Mouse (Mus musculus): ENCODE results near the gene Shbg. TPM values are rescaled to one million over a fixed set of nuclear protein-coding genes. Genes with fewer than 3 reads are reported as not detected.

The Shbg gene
- polyA plus RNA-seq, 2 experiments = 0.05 TPM; not detected in 1

DNA sequence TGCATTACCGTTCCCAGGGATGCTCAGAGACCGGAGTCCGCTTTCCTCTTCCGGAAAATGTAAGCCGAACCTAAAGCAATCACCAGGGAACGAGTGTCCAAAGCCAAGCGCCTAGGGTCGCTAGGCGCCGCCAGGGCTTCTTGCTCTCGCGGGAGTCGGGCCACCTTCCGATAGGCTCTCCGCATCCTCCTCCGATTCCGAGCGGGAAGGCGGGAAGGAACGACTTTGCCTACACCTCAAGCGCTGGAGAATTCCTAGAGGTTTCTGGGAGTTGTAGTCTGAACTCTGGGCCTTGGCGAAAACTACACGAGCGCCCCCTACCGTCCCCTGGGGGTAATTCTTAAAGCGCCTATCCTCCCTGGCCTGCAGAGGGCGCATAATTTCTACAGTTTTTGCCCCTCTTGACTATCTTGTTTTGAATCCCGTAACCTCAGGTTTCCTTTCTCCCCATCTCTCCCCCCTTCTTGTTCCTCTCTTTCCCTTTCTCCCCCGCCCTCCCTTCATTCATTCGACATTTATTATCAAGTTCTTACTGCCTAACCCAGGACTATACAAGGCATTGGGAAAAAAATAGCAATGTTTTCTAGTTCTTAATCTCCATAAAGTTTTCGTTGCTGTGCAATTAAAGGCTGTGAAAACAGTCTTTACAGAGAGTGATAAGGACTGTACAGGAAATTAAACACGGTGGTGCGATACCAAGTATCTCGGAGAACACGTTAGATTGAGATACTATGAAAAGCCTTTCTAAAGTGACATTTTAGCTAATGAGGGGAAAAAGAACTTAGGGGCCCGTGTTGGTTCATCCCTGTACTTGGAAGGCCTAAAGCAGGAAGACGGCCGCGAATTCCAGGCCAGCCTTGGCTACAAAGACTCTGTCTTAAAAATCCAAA, 38.3 kb downstream of the Shbg start:
- Histone ChIP-seq H3K36me3 (ENCODE audit: control insufficient read depth, insufficient read depth, low read length) (peaks cover 24% of the 10 kb centered on the region), H3K4me3 (replicated peaks; ENCODE audit: low read length) (peak overlapping the region; percentile 83), H3K27ac (replicated peaks; ENCODE audit: low read depth, low read length) (peak overlapping the region; percentile 90), H3K4me1 (ENCODE audit: control insufficient read depth, insufficient read depth, low read length) (peaks cover 23% of the 10 kb centered on the region), H3K9me3 (ENCODE audit: control insufficient read depth, low read length) (no peaks in the 10 kb centered on the region), H3K27me3 (ENCODE audit: control insufficient read depth, insufficient read depth, low read length) (no peaks in the 10 kb centered on the region), H3K9ac (ENCODE audit: low read depth, low read length, severe bottlenecking) (peak overlapping the region; percentile 81), H3K4me2 (replicated peaks; ENCODE audit: low read depth, low read length, severe bottlenecking) (peak overlapping the region; percentile 73)
- DNase-seq (ENCODE audit: low spot score) (peak; percentile 98), ATAC-seq (ENCODE audit: low FRiP score, low read depth) (peak; percentile 92)
- TF ChIP-seq POLR2A (IDR thresholded peaks at IDR 0.05; ENCODE audit: borderline replicate concordance, extremely low read depth, insufficient read depth, insufficient read length) = peak; percentile 34; the same call in 1 of the 2 replicates
- WGBS = 3% methylated on average over 35 of the region's 39 CpGs

DNA sequence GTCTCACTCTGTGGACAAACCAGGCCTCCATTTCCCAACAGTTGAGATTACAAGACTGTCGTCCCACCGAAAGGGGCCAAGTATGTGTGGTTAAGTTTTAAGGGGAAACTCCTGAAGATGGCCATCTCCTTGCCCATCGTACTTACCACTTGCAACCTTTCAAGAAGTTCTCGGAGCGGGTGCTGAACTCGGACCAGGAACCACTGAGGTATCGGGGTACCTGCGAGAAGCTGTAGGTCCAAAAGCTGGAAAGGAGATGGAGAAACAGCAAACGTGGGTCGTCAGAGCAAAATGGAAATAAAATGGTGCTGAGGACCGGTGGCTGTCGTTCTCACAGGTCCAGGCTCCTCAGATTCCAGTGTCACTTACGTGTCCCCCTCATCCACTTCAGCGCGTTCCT, 39.4 kb downstream of the Shbg start:
- H3K27me3 ChIP-seq (ENCODE audit: control insufficient read depth, insufficient read depth, low read length) = no peaks in the 10 kb centered on the region
- H3K36me3 ChIP-seq (ENCODE audit: control insufficient read depth, insufficient read depth, low read length) = peaks cover 20% of the 10 kb centered on the region
- ATAC-seq (ENCODE audit: low FRiP score, low read depth) (no peak), DNase-seq (ENCODE audit: low spot score) (no peak)
- peak overlapping the region; percentile 70 for H3K4me2 ChIP-seq (replicated peaks; ENCODE audit: low read depth, low read length, severe bottlenecking)
- peaks cover 23% of the 10 kb centered on the region for H3K4me1 ChIP-seq (ENCODE audit: control insufficient read depth, insufficient read depth, low read length)
- H3K9ac ChIP-seq (ENCODE audit: low read depth, low read length, severe bottlenecking) = peak overlapping the region; percentile 68
- TF ChIP-seq POLR2A (IDR thresholded peaks at IDR 0.05; ENCODE audit: borderline replicate concordance, extremely low read depth, insufficient read depth, insufficient read length) = no peak
- no peak overlapping the region for H3K27ac ChIP-seq (replicated peaks; ENCODE audit: low read depth, low read length)
- H3K9me3 ChIP-seq (ENCODE audit: control insufficient read depth, low read length) = no peaks in the 10 kb centered on the region
- WGBS = 11% methylated on average over 15 of the region's 15 CpGs
- peak overlapping the region; percentile 83 for H3K4me3 ChIP-seq (replicated peaks; ENCODE audit: low read length)

DNA sequence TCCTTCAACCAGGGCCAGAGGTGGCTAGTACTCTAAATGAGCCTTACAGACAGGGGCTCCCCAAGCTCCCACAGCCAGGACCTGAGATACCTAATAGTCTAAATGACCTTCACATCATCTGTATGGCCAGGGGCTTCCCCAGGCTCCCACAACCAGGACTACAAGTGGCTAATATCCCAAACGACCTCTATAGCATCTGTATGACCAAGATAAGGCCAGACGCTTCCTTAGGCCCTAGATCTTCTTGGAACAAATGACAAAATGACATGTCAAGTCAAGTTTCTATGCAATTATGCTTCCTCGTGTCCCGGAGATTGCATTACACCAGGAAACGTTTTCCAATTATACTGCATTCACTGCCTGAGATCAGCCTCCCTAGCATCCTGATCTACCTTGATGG, 41.4 kb downstream of the Shbg start:
- Histone ChIP-seq H3K9me3 (ENCODE audit: control insufficient read depth, low read length) (no peaks in the 10 kb centered on the region), H3K36me3 (ENCODE audit: control insufficient read depth, insufficient read depth, low read length) (peaks cover 21% of the 10 kb centered on the region), H3K27ac (replicated peaks; ENCODE audit: low read depth, low read length) (no peak overlapping the region), H3K9ac (ENCODE audit: low read depth, low read length, severe bottlenecking) (no peak overlapping the region), H3K27me3 (ENCODE audit: control insufficient read depth, insufficient read depth, low read length) (no peaks in the 10 kb centered on the region), H3K4me2 (replicated peaks; ENCODE audit: low read depth, low read length, severe bottlenecking) (no peak overlapping the region), H3K4me3 (replicated peaks; ENCODE audit: low read length) (no peak overlapping the region), H3K4me1 (ENCODE audit: control insufficient read depth, insufficient read depth, low read length) (peaks cover 17% of the 10 kb centered on the region)
- TF ChIP-seq POLR2A (IDR thresholded peaks at IDR 0.05; ENCODE audit: borderline replicate concordance, extremely low read depth, insufficient read depth, insufficient read length) = no peak
- ATAC-seq (ENCODE audit: low FRiP score, low read depth) (no peak), DNase-seq (ENCODE audit: low spot score) (no peak)
- WGBS = 69% methylated on average over 5 of the region's 5 CpGs

DNA sequence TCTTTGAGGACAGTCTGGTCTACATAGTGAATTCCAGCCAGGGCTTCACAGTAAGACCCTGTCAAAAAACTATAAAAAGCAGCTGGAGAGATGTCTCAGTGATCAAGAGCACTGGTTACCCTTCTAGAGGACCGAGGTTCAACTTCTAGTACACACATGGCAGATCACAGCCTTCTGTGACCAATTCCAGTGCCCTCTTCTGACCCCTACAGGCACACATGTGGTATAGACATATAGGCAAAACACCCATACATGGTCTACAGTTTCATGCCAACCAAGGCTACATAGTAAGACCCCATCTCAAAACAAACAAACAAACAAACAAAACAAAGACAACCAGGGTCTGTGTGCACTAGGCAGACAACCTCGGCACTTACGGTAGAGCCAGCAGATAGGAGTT, 42.5 kb downstream of the Shbg start:
- no peak for TF ChIP-seq POLR2A (IDR thresholded peaks at IDR 0.05; ENCODE audit: borderline replicate concordance, extremely low read depth, insufficient read depth, insufficient read length)
- no peak for DNase-seq (ENCODE audit: low spot score)
- H3K27me3 ChIP-seq (ENCODE audit: control insufficient read depth, insufficient read depth, low read length) = no peaks in the 10 kb centered on the region

DNA sequence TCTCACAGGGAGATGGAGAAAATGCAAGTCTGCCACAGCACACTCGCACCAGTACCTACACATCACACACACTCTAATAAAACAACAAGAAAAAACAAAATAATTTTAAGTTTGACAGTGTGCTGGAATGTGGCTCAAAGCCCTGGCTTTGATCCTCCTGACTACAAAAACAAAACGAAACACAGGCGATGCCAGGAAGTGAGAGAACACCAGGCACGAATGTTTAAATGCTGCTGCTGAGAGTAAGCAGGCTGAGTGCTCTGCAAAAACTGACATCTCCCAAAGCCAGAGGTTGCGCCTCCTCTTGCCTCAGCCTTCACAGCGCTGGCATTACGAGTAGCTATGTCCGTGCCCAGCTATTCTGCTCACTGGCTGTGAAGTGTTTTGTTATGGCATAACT, 52.6 kb downstream of the Shbg start:
- no peak overlapping the region for H3K9ac ChIP-seq (ENCODE audit: low read depth, low read length, severe bottlenecking)
- H3K27me3 ChIP-seq (ENCODE audit: control insufficient read depth, insufficient read depth, low read length) = no peaks in the 10 kb centered on the region
- H3K4me3 ChIP-seq (replicated peaks; ENCODE audit: low read length) = no peak overlapping the region
- H3K4me1 ChIP-seq (ENCODE audit: control insufficient read depth, insufficient read depth, low read length) = peaks cover 17% of the 10 kb centered on the region
- no peak for TF ChIP-seq POLR2A (IDR thresholded peaks at IDR 0.05; ENCODE audit: borderline replicate concordance, extremely low read depth, insufficient read depth, insufficient read length)
- ATAC-seq (ENCODE audit: low FRiP score, low read depth) (no peak), DNase-seq (ENCODE audit: low spot score) (no peak)
- no peak overlapping the region for H3K27ac ChIP-seq (replicated peaks; ENCODE audit: low read depth, low read length)
- H3K36me3 ChIP-seq (ENCODE audit: control insufficient read depth, insufficient read depth, low read length) = peaks cover 55% of the 10 kb centered on the region
- H3K4me2 ChIP-seq (replicated peaks; ENCODE audit: low read depth, low read length, severe bottlenecking) = no peak overlapping the region
- 61% methylated on average over 8 of the region's 8 CpGs for WGBS
- H3K9me3 ChIP-seq (ENCODE audit: control insufficient read depth, low read length) = no peaks in the 10 kb centered on the region

More for the DNA sequence above, 42.5 kb downstream of the Shbg start:
- Histone ChIP-seq H3K9me3 (ENCODE audit: control insufficient read depth, low read length) (no peaks in the 10 kb centered on the region), H3K4me2 (replicated peaks; ENCODE audit: low read depth, low read length, severe bottlenecking) (no peak overlapping the region), H3K9ac (ENCODE audit: low read depth, low read length, severe bottlenecking) (no peak overlapping the region), H3K36me3 (ENCODE audit: control insufficient read depth, insufficient read depth, low read length) (peaks cover 29% of the 10 kb centered on the region), H3K27ac (replicated peaks; ENCODE audit: low read depth, low read length) (no peak overlapping the region), H3K4me3 (replicated peaks; ENCODE audit: low read length) (no peak overlapping the region), H3K4me1 (ENCODE audit: control insufficient read depth, insufficient read depth, low read length) (peaks cover 17% of the 10 kb centered on the region)
- no peak for ATAC-seq (ENCODE audit: low FRiP score, low read depth)
- 60% methylated on average over 3 of the region's 3 CpGs for WGBS

MicroRNAs within 50 kb of the gene (microRNA counts, 519-probe panel; counts per million panel counts)
- microRNA mmu-miR-1934 = not detected
- 2,735 counts per million, percentile 48 among the panel's probes with 10 or more counts for microRNA mmu-miR-467f

Small RNAs within 50 kb of the gene (microRNA-seq; reads per million reads assigned to microRNA genes)
- gene Mir1934 = 2.7 reads per million, percentile 5 among the genes with 10 or more reads in this experiment
- not detected for gene Mir467f

Other genes starting within 250 kb of the Shbg start
Only the 30 nearest of the 33 such genes appear.
- gene Naa38, start 222.4 kb downstream of the Shbg start, polyA plus RNA-seq (2012; rRNA removed) = 127 and 131 TPM in 2 replicates
- 161 and 171 TPM in 2 replicates for gene Naa38, start 222.4 kb downstream of the Shbg start, polyA plus RNA-seq (2014; fragmentation: Nextera tagmentation; extraction: Ambion mirVana)
- gene Cyb5d1, start 222.3 kb downstream of the Shbg start, polyA plus RNA-seq (2012; rRNA removed) = 29.5 and 32.7 TPM in 2 replicates
- gene Cyb5d1, start 222.3 kb downstream of the Shbg start, polyA plus RNA-seq (2014; fragmentation: Nextera tagmentation; extraction: Ambion mirVana) = 22.3 and 27.3 TPM in 2 replicates
- 17.0 and 23.7 TPM in 2 replicates for gene Tmem88, start 219.7 kb downstream of the Shbg start, polyA plus RNA-seq (2012; rRNA removed)
- gene Tmem88, start 219.7 kb downstream of the Shbg start, polyA plus RNA-seq (2014; fragmentation: Nextera tagmentation; extraction: Ambion mirVana) = 18.7 and 18.9 TPM in 2 replicates
- gene Kdm6b, start 204.2 kb downstream of the Shbg start, polyA plus RNA-seq (2012; rRNA removed) = 23.7 and 27.5 TPM in 2 replicates
- 31.4 and 36.4 TPM in 2 replicates for gene Kdm6b, start 204.2 kb downstream of the Shbg start, polyA plus RNA-seq (2014; fragmentation: Nextera tagmentation; extraction: Ambion mirVana)
- 4.5 and 4.7 TPM in 2 replicates for gene Dnah2, start 68.8 kb downstream of the Shbg start, polyA plus RNA-seq (2012; rRNA removed)
- gene Dnah2, start 68.8 kb downstream of the Shbg start, polyA plus RNA-seq (2014; fragmentation: Nextera tagmentation; extraction: Ambion mirVana) = 3.6 and 4.2 TPM in 2 replicates
- gene Efnb3, start 57.7 kb downstream of the Shbg start, polyA plus RNA-seq (2012; rRNA removed) = 57.6 and 78.1 TPM in 2 replicates
- 12.7 and 14.6 TPM in 2 replicates for gene Efnb3, start 57.7 kb downstream of the Shbg start, polyA plus RNA-seq (2014; fragmentation: Nextera tagmentation; extraction: Ambion mirVana)
- 19.0 and 25.1 TPM in 2 replicates for gene Wrap53, start 37.6 kb downstream of the Shbg start, polyA plus RNA-seq (2012; rRNA removed)
- 20.6 and 20.8 TPM in 2 replicates for gene Wrap53, start 37.6 kb downstream of the Shbg start, polyA plus RNA-seq (2014; fragmentation: Nextera tagmentation; extraction: Ambion mirVana)
- gene Trp53, start 37.5 kb downstream of the Shbg start, polyA plus RNA-seq (2012; rRNA removed) = 173 and 200 TPM in 2 replicates
- gene Trp53, start 37.5 kb downstream of the Shbg start, polyA plus RNA-seq (2014; fragmentation: Nextera tagmentation; extraction: Ambion mirVana) = 138 and 155 TPM in 2 replicates
- gene Atp1b2, start 12.0 kb downstream of the Shbg start, polyA plus RNA-seq (2012; rRNA removed) = 17.9 and 20.6 TPM in 2 replicates
- 9.1 and 10.4 TPM in 2 replicates for gene Atp1b2, start 12.0 kb downstream of the Shbg start, polyA plus RNA-seq (2014; fragmentation: Nextera tagmentation; extraction: Ambion mirVana)
- gene Sat2, start 4.1 kb upstream of the Shbg start, polyA plus RNA-seq (2012; rRNA removed) = 14.2 and 21.1 TPM in 2 replicates
- gene Sat2, start 4.1 kb upstream of the Shbg start, polyA plus RNA-seq (2014; fragmentation: Nextera tagmentation; extraction: Ambion mirVana) = 16.5 and 20.1 TPM in 2 replicates
- 122 and 125 TPM in 2 replicates for gene Fxr2, start 15.1 kb upstream of the Shbg start, polyA plus RNA-seq (2012; rRNA removed)
- gene Fxr2, start 15.1 kb upstream of the Shbg start, polyA plus RNA-seq (2014; fragmentation: Nextera tagmentation; extraction: Ambion mirVana) = 28.9 and 33.8 TPM in 2 replicates
- 1.5 and 2.1 TPM in 2 replicates for gene Sox15, start 37.4 kb upstream of the Shbg start, polyA plus RNA-seq (2012; rRNA removed)
- 1.0 and 3.0 TPM in 2 replicates for gene Sox15, start 37.4 kb upstream of the Shbg start, polyA plus RNA-seq (2014; fragmentation: Nextera tagmentation; extraction: Ambion mirVana)
- gene Mpdu1, start 44.7 kb upstream of the Shbg start, polyA plus RNA-seq (2012; rRNA removed) = 117 and 155 TPM in 2 replicates
- gene Mpdu1, start 44.7 kb upstream of the Shbg start, polyA plus RNA-seq (2014; fragmentation: Nextera tagmentation; extraction: Ambion mirVana) = 28.9 and 30.8 TPM in 2 replicates
- 16.6 and 24.3 TPM in 2 replicates for gene Cd68, start 48.2 kb upstream of the Shbg start, polyA plus RNA-seq (2012; rRNA removed)
- gene Cd68, start 48.2 kb upstream of the Shbg start, polyA plus RNA-seq (2014; fragmentation: Nextera tagmentation; extraction: Ambion mirVana) = 20.5 and 24.7 TPM in 2 replicates
- gene Eif4a1, start 54.5 kb upstream of the Shbg start, polyA plus RNA-seq (2012; rRNA removed) = 887 and 919 TPM in 2 replicates
- gene Eif4a1, start 54.5 kb upstream of the Shbg start, polyA plus RNA-seq (2014; fragmentation: Nextera tagmentation; extraction: Ambion mirVana) = 547 and 561 TPM in 2 replicates
- 172 and 297 TPM in 2 replicates for gene Senp3, start 64.2 kb upstream of the Shbg start, polyA plus RNA-seq (2012; rRNA removed)
- gene Senp3, start 64.2 kb upstream of the Shbg start, polyA plus RNA-seq (2014; fragmentation: Nextera tagmentation; extraction: Ambion mirVana) = 95.4 and 99.0 TPM in 2 replicates
- 4.4 and 5.2 TPM in 2 replicates for gene Tnfsf13, start 67.9 kb upstream of the Shbg start, polyA plus RNA-seq (2012; rRNA removed)
- 0.77 and 0.98 TPM in 2 replicates for gene Tnfsf13, start 67.9 kb upstream of the Shbg start, polyA plus RNA-seq (2014; fragmentation: Nextera tagmentation; extraction: Ambion mirVana)
- 22.9 and 31.6 TPM in 2 replicates for gene Tnfsf12, start 77.9 kb upstream of the Shbg start, polyA plus RNA-seq (2012; rRNA removed)
- gene Tnfsf12, start 77.9 kb upstream of the Shbg start, polyA plus RNA-seq (2014; fragmentation: Nextera tagmentation; extraction: Ambion mirVana) = 13.7 and 15.2 TPM in 2 replicates
- 3.8 and 6.9 TPM in 2 replicates for gene Tnfsfm13, start 78.2 kb upstream of the Shbg start, polyA plus RNA-seq (2012; rRNA removed)
- gene Tnfsfm13, start 78.2 kb upstream of the Shbg start, polyA plus RNA-seq (2014; fragmentation: Nextera tagmentation; extraction: Ambion mirVana) = 5.9 and 6.6 TPM in 2 replicates
- 76.6 and 100 TPM in 2 replicates for gene Polr2a, start 140.7 kb upstream of the Shbg start, polyA plus RNA-seq (2012; rRNA removed)
- gene Polr2a, start 140.7 kb upstream of the Shbg start, polyA plus RNA-seq (2014; fragmentation: Nextera tagmentation; extraction: Ambion mirVana) = 40.7 and 45.3 TPM in 2 replicates
- 0.14 and 0.23 TPM in 2 replicates for gene Slc35g3, start 144.1 kb upstream of the Shbg start, polyA plus RNA-seq (2012; rRNA removed)
- gene Slc35g3, start 144.1 kb upstream of the Shbg start, polyA plus RNA-seq (2014; fragmentation: Nextera tagmentation; extraction: Ambion mirVana) = 0.21 TPM in 1 of 2 replicates, not detected in the other
- 12.8 and 14.3 TPM in 2 replicates for gene Zbtb4, start 148.0 kb upstream of the Shbg start, polyA plus RNA-seq (2012; rRNA removed)
- 4.1 and 5.0 TPM in 2 replicates for gene Zbtb4, start 148.0 kb upstream of the Shbg start, polyA plus RNA-seq (2014; fragmentation: Nextera tagmentation; extraction: Ambion mirVana)
- gene Chrnb1, start 178.0 kb upstream of the Shbg start, polyA plus RNA-seq (2012; rRNA removed) = 69.4 and 81.0 TPM in 2 replicates
- gene Chrnb1, start 178.0 kb upstream of the Shbg start, polyA plus RNA-seq (2014; fragmentation: Nextera tagmentation; extraction: Ambion mirVana) = 14.1 and 19.0 TPM in 2 replicates
- gene Fgf11, start 184.0 kb upstream of the Shbg start, polyA plus RNA-seq (2012; rRNA removed) = 17.2 and 17.5 TPM in 2 replicates
- gene Fgf11, start 184.0 kb upstream of the Shbg start, polyA plus RNA-seq (2014; fragmentation: Nextera tagmentation; extraction: Ambion mirVana) = 2.2 and 3.4 TPM in 2 replicates
- 1.8 TPM in 2 replicates for gene Tmem102, start 187.7 kb upstream of the Shbg start, polyA plus RNA-seq (2012; rRNA removed)
- 5.4 and 5.9 TPM in 2 replicates for gene Tmem102, start 187.7 kb upstream of the Shbg start, polyA plus RNA-seq (2014; fragmentation: Nextera tagmentation; extraction: Ambion mirVana)
- not detected in 2 replicates for gene Gm39566, start 197.4 kb upstream of the Shbg start, polyA plus RNA-seq (2012; rRNA removed)
- not detected in 2 replicates for gene Gm39566, start 197.4 kb upstream of the Shbg start, polyA plus RNA-seq (2014; fragmentation: Nextera tagmentation; extraction: Ambion mirVana)
- not detected in 2 replicates for gene Spem2, start 200.6 kb upstream of the Shbg start, polyA plus RNA-seq (2012; rRNA removed)
- gene Spem2, start 200.6 kb upstream of the Shbg start, polyA plus RNA-seq (2014; fragmentation: Nextera tagmentation; extraction: Ambion mirVana) = not detected in 2 replicates
- 0.65 and 0.79 TPM in 2 replicates for gene Spem1, start 204.3 kb upstream of the Shbg start, polyA plus RNA-seq (2012; rRNA removed)
- 0.18 TPM in 1 of 2 replicates, not detected in the other for gene Spem1, start 204.3 kb upstream of the Shbg start, polyA plus RNA-seq (2014; fragmentation: Nextera tagmentation; extraction: Ambion mirVana)
- gene Nlgn2, start 219.9 kb upstream of the Shbg start, polyA plus RNA-seq (2012; rRNA removed) = 96.0 and 123 TPM in 2 replicates
- 11.1 and 13.4 TPM in 2 replicates for gene Nlgn2, start 219.9 kb upstream of the Shbg start, polyA plus RNA-seq (2014; fragmentation: Nextera tagmentation; extraction: Ambion mirVana)
- gene Tmem256, start 220.6 kb upstream of the Shbg start, polyA plus RNA-seq (2012; rRNA removed) = 240 and 292 TPM in 2 replicates
- 368 and 382 TPM in 2 replicates for gene Tmem256, start 220.6 kb upstream of the Shbg start, polyA plus RNA-seq (2014; fragmentation: Nextera tagmentation; extraction: Ambion mirVana)